Mouse (Mus musculus) adrenal gland, adult (tissue): Measurements from ENCODE around the gene Slc17a5.
A peak's percentile ranks its signal among the peaks of the same experiment; 100 is the strongest.

Experiments
- DNase-seq, 2 experiments: peaks; one replicate each; pipeline ENCODE4 v3.0.0; 2022 to 2023; ENCODE audit warnings: low spot score in 1 of 2; ENCODE audit not compliant: inconsistent age in 2 of 2

Gene Slc17a5

GRCm38 (mm10) chr9:78587914-78588313, at the start of gene Slc17a5:
Gene Slc17a5, minus strand, starts transcription at chr9:78588041.
- DNase-seq, result peak; percentile 96 to 98

GRCm38 (mm10) chr9:78633976-78634375, 46.1 kb upstream of the Slc17a5 start:
- peak; percentile 59 to 75 for DNase-seq

- DNase-seq, result no peak
Measured at GRCm38 (mm10) chr9:78631755-78632434, 44.1 kb upstream of the Slc17a5 start.

- no peak for DNase-seq
Measured at GRCm38 (mm10) chr9:78629991-78630390, 42.1 kb upstream of the Slc17a5 start.

- DNase-seq, result peak; percentile 51 to 87
Measured at GRCm38 (mm10) chr9:78623301-78623747, 35.5 kb upstream of the Slc17a5 start.

- no peak for DNase-seq
Measured at GRCm38 (mm10) chr9:78619285-78619684, 31.4 kb upstream of the Slc17a5 start.

GRCm38 (mm10) chr9:78615401-78616021, 27.7 kb upstream of the Slc17a5 start, which contains the start of gene Cd109:
Gene Cd109, plus strand, starts transcription at chr9:78615546.
- peak; percentile 17 to 67 for DNase-seq

GRCm38 (mm10) chr9:78614201-78614600, 26.4 kb upstream of the Slc17a5 start:
- DNase-seq, result peak in 1 of 2 experiments; percentile 27

- peak; percentile 31 to 60 for DNase-seq
Measured at GRCm38 (mm10) chr9:78601046-78601730, 13.3 kb upstream of the Slc17a5 start.

GRCm38 (mm10) chr9:78599927-78600326, 12.1 kb upstream of the Slc17a5 start:
- no peak for DNase-seq

- peak in 1 of 2 experiments; percentile 71 for DNase-seq
Measured at GRCm38 (mm10) chr9:78596834-78597233, 9.0 kb upstream of the Slc17a5 start.

GRCm38 (mm10) chr9:78595769-78596555, 8.1 kb upstream of the Slc17a5 start:
- no peak for DNase-seq

- DNase-seq, result no peak
Measured at GRCm38 (mm10) chr9:78595257-78595656, 7.4 kb upstream of the Slc17a5 start.

GRCm38 (mm10) chr9:78590471-78590870, 2.6 kb upstream of the Slc17a5 start:
- DNase-seq, result no peak

- peak in 1 of 2 experiments; percentile 50 for DNase-seq
Measured at GRCm38 (mm10) chr9:78588411-78589033, 681 bp upstream of the Slc17a5 start.

- no peak for DNase-seq
Measured at GRCm38 (mm10) chr9:78587218-78587883, 490 bp downstream of the Slc17a5 start.

- no peak for DNase-seq
Measured at GRCm38 (mm10) chr9:78579644-78580396, 8.0 kb downstream of the Slc17a5 start.

- no peak for DNase-seq
Measured at GRCm38 (mm10) chr9:78578824-78579223, 9.0 kb downstream of the Slc17a5 start.

- no peak for DNase-seq
Measured at GRCm38 (mm10) chr9:78576466-78576865, 11.4 kb downstream of the Slc17a5 start.
